Mouse (Mus musculus) kidney, postnatal 0 days (tissue): ENCODE data around the gene Orc3. TPM values are rescaled to one million over a fixed set of nuclear protein-coding genes. Genes with fewer than 3 reads are reported as not detected.
A peak's percentile ranks its signal among the peaks of the same experiment; 100 is the strongest.
"Not testable (repeated sequence)": the region's sequence is repeated elsewhere in the genome, so short reads cannot be mapped to it uniquely, and the experiment has no call there.

Source experiments
- ATAC-seq: fragments of 200-750 bp; cut with Nextera tagmentation; replicated peaks from 2 replicates; pipeline ENCODE4 v1.8.0; 2017; ENCODE audit warnings: low read depth, moderate number of reproducible peaks, moderate TSS enrichment, moderate library complexity; ENCODE audit not compliant: low FRiP score
- DNase-seq: peaks from one replicate; pipeline ENCODE4 v3.0.0-alpha.2; 2016; ENCODE audit warnings: low spot score
- H3K27ac ChIP-seq: fragments of 300-500 bp; sonication (generic); 2 replicates; pipeline ENCODE4 v1.5.1; 2014; ENCODE audit warnings: mild to moderate bottlenecking
- H3K27me3 ChIP-seq: fragments of 300-500 bp; sonication (generic); 2 replicates; pipeline ENCODE4 v1.6.1; 2014; ENCODE audit warnings: low read length, mixed read lengths; ENCODE audit not compliant: insufficient read depth
- H3K36me3 ChIP-seq: fragments of 300-500 bp; sonication (generic); 2 replicates; pipeline ENCODE4 v1.6.1; 2014; ENCODE audit warnings: low read length, mixed read lengths; ENCODE audit not compliant: insufficient read depth
- H3K4me1 ChIP-seq: fragments of 300-500 bp; sonication (generic); replicated peaks from 2 replicates; pipeline ENCODE4 v1.6.1; 2014; ENCODE audit warnings: antibody characterized with exemption, low read length, mixed read lengths; ENCODE audit not compliant: insufficient read depth
- H3K4me2 ChIP-seq: fragments of 300-500 bp; sonication (generic); 2 replicates; pipeline ENCODE4 v1.6.1; 2014; ENCODE audit warnings: mild to moderate bottlenecking, low read length, moderate library complexity, mixed read lengths
- H3K4me3 ChIP-seq: fragments of 300-500 bp; sonication (generic); replicated peaks from 2 replicates; pipeline ENCODE4 v1.5.1; 2014; ENCODE audit warnings: low read depth, low read length
- H3K9ac ChIP-seq: fragments of 300-500 bp; sonication (generic); 2 replicates; pipeline ENCODE4 v1.6.1; 2014; ENCODE audit warnings: low read depth, low read length
- H3K9me3 ChIP-seq: fragments of 300-500 bp; sonication (generic); replicated peaks from 2 replicates; pipeline ENCODE4 v1.6.1; 2016; ENCODE audit warnings: low read length, inconsistent platforms, mixed read lengths
- CTCF ChIP-seq: IDR thresholded peaks from 2 replicates; pipeline ENCODE4 v1.5.1; 2016; ENCODE audit warnings: antibody characterized with exemption, low read depth, mild to moderate bottlenecking, moderate library complexity
- WGBS: fragments of 180-500 bp; shearing (Covaris S2); extraction: QIAGEN DNeasy Blood & Tissue Kit; methylation state at CpG from one replicate; pipeline ENCODE4 v1.1.7; 2014; 5-methylcytosine and 5-hydroxymethylcytosine counted together
- polyA plus RNA-seq: library from polyadenylated mRNA; unstranded; fragments of >200 nt; fragmentation: Nextera tagmentation; extraction: Ambion mirVana; gene quantifications from 2 replicates; pipeline ENCODE4 v1.2.1, GENCODE M21; 2015

The Orc3 gene
- polyA plus RNA-seq, 1 experiment from 2014 or later: 64.1 TPM

DNA sequence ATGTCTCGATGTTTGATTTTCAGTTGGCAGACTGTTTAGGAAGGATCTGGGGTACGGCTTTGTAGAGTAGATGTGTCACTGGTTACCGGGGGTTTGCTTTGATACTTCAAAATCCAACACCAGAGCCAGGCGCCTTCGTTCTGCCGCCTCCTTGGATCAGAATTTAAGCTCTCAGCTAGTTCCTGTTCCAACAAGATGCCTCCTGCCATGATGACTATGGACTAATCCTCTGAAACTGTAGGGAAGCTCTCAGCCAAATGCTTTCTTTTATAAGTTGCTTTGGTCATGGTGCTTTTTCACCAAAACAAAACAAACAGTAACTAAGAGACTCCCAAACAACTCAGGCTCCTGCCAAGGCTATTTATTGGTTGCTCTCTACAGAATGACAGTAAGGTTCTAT lies 11.6 kb downstream of the Orc3 start:
- no peak overlapping the region for H3K9ac ChIP-seq
- H3K36me3 ChIP-seq: peaks cover 31% of the 10 kb centered on the region
- no peak overlapping the region for H3K4me3 ChIP-seq
- no peaks in the 10 kb centered on the region for H3K27me3 ChIP-seq
- H3K27ac ChIP-seq: no peak overlapping the region
- no peaks in the 10 kb centered on the region for H3K4me1 ChIP-seq
- DNase-seq (no peak), ATAC-seq (no peak)
- WGBS: 98% methylated on average over 6 of the region's 6 CpGs
- no peak for TF ChIP-seq CTCF
- H3K9me3 ChIP-seq: no peaks in the 10 kb centered on the region
- no peak overlapping the region for H3K4me2 ChIP-seq

DNA sequence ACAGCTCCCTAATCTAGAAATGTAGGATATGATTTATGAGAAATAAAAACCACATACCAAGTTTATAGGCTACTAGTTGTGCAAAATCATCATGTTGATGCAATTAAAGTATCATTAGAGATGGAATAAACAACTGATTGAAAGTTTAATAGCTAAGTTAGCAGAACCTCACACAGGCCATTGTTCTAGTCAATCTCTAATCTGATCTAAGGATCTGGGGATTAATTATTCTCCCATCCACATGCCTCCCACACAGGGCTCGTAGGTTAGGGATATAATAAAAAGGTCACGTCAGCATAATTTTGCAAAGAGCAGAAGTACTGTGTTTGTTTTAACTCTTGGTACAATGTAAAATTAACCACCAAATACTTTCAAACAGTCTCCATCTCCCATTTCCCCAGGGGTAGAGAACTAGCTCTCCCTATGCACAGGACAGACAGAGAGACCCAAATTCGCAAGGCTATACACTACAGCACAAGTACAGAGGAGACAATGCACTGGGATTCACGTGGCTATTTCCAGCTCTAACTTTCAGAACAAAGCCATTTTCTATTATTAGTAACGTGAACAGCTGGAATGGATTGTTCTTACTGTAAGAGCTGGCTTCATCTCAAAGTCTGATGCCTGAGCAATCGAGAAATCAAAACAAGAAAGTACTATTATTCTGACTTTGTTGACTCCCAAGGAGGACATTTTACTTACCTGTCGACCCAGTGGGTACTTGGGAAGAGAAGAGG lies 29.7 kb downstream of the Orc3 start:
- H3K4me1 ChIP-seq: 0 out of 2 replicates have a peak, but pooled peaks cover 3% of the 10 kb centered on the region
- no peak overlapping the region for H3K4me2 ChIP-seq
- H3K27ac ChIP-seq: 0 out of 2 replicates have a peak overlapping the region, but pooled peaks have one; percentile 1
- no peaks in the 10 kb centered on the region for H3K9me3 ChIP-seq
- peak; percentile 29 for DNase-seq
- no peak overlapping the region for H3K9ac ChIP-seq
- ATAC-seq: peak; percentile 69; the same call in 1 of the 2 replicates
- H3K4me3 ChIP-seq: no peak overlapping the region
- no peak for TF ChIP-seq CTCF
- no peaks in the 10 kb centered on the region for H3K27me3 ChIP-seq
- WGBS: 53% methylated on average over 7 of the region's 7 CpGs
- peaks cover 25% of the 10 kb centered on the region for H3K36me3 ChIP-seq

DNA sequence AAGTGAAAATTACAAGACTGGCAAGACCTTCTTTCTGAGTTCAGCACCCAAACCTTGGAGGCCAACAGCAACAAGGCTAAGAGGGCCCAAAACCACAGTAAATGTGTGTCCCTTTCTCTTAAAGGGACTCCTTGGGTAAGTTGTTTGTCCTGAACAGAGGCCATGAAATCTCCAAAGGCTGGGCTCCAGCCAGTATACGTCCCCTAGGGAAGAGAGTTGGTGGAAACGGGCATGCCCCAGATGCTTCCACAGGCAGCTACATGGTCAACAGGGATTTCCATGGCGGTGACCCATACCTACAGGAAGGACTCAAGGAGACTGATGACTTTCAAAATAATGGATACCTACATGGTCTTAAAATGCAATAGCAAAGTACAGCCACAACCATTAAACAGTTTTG lies 31.3 kb downstream of the Orc3 start:
- Histone ChIP-seq H3K4me3 (no peak overlapping the region), H3K27me3 (no peaks in the 10 kb centered on the region), H3K4me1 (0 out of 2 replicates have a peak, but pooled peaks cover 3% of the 10 kb centered on the region), H3K4me2 (no peak overlapping the region), H3K9me3 (no peaks in the 10 kb centered on the region), H3K27ac (no peak overlapping the region), H3K9ac (no peak overlapping the region), H3K36me3 (peaks cover 35% of the 10 kb centered on the region)
- TF ChIP-seq CTCF: no peak
- 91% methylated on average over 3 of the region's 3 CpGs for WGBS
- DNase-seq (no peak), ATAC-seq (no peak)

DNA sequence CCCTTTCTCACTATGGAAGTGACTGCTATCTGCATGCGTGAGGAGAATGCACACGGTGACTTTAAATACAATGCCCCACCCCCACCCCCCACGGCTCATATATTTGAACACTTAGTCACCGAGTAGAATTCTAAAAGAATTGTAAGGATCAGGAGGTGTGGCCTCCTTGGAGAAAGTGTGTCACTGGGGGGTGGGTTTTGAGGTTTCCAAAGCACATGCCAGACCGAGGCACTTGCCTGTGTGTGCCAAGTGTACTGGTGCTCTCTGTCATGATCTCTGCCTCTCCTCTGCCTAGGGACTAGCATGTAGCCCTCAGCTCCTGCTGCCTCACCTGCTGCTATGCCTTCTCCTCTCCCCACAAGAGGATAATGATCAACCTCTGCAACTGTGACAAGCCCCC lies 32.3 kb downstream of the Orc3 start:
- DNase-seq: no peak
- Histone ChIP-seq H3K4me1 (0 out of 2 replicates have a peak, but pooled peaks cover 3% of the 10 kb centered on the region), H3K27me3 (no peaks in the 10 kb centered on the region), H3K4me2 (no peak overlapping the region), H3K27ac (no peak overlapping the region), H3K9ac (no peak overlapping the region), H3K36me3 (peaks cover 39% of the 10 kb centered on the region), H3K9me3 (no peaks in the 10 kb centered on the region), H3K4me3 (no peak overlapping the region)
- 64% methylated on average over 5 of the region's 5 CpGs for WGBS
- no peak for TF ChIP-seq CTCF
- peak; percentile 51; the same call in 1 of the 2 replicates for ATAC-seq

DNA sequence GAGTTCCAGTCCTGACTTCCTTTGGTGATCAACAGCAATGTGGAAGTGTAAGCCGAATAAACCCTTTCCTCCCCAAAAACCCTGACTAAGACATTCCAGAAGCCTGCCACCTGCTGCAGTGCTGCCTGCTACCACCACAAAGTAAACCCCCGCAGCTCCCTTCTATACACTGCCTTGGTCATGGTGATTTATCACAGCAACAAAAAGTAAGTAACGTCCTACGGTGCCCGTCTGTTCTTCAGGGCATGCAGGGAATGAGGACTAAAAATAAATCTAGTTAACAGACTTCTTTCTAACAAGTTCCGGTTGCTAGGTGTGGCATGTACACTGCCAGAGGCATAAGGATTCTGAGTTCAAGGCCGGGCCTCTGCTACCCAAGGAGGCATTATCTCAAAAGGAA lies 32.8 kb downstream of the Orc3 start:
- H3K27me3 ChIP-seq: no peaks in the 10 kb centered on the region
- DNase-seq (no peak), ATAC-seq (no peak)
- 0 out of 2 replicates have a peak, but pooled peaks cover 3% of the 10 kb centered on the region for H3K4me1 ChIP-seq
- 51% methylated on average over 7 of the region's 7 CpGs for WGBS
- no peak for TF ChIP-seq CTCF
- no peak overlapping the region for H3K9ac ChIP-seq
- H3K4me3 ChIP-seq: no peak overlapping the region
- H3K4me2 ChIP-seq: no peak overlapping the region
- H3K27ac ChIP-seq: no peak overlapping the region
- no peaks in the 10 kb centered on the region for H3K9me3 ChIP-seq
- peaks cover 43% of the 10 kb centered on the region for H3K36me3 ChIP-seq

DNA sequence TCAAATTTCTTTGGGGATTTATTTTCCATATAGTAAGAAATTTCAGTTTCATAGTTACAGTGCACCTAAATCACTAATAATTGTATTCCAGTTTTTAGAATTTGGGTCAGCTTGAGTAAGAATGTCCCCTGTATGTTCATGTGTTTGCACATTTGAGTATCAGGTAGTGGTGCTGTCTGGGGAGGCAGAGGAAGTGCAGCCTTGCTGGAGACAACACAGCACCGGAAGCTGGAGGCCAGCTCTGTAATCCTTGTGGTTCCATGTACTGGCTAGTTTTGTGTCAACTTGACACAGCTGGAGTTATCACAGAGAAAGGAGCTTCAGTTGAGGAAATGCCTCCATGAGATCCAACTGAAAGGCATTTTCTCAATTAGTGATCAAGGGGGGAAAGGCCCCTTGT lies 33.3 kb downstream of the Orc3 start:
- not testable (repeated sequence) for DNase-seq, H3K4me1 ChIP-seq, H3K27me3 ChIP-seq, H3K27ac ChIP-seq, ATAC-seq, H3K9me3 ChIP-seq, H3K4me2 ChIP-seq, H3K9ac ChIP-seq, H3K4me3 ChIP-seq
- H3K36me3 ChIP-seq: peaks cover 48% of the 10 kb centered on the region
- WGBS: 82% methylated on average over 1 of the region's 1 CpGs
